Mouse (Mus musculus): ENCODE results near the gene Hist2h3c2. TPM values are rescaled to one million over a fixed set of nuclear protein-coding genes. Genes with fewer than 3 reads are reported as not detected.

Hist2h3c2 gene
- polyA plus RNA-seq, 1 experiment from 2014 or later = 6.6 TPM

DNA sequence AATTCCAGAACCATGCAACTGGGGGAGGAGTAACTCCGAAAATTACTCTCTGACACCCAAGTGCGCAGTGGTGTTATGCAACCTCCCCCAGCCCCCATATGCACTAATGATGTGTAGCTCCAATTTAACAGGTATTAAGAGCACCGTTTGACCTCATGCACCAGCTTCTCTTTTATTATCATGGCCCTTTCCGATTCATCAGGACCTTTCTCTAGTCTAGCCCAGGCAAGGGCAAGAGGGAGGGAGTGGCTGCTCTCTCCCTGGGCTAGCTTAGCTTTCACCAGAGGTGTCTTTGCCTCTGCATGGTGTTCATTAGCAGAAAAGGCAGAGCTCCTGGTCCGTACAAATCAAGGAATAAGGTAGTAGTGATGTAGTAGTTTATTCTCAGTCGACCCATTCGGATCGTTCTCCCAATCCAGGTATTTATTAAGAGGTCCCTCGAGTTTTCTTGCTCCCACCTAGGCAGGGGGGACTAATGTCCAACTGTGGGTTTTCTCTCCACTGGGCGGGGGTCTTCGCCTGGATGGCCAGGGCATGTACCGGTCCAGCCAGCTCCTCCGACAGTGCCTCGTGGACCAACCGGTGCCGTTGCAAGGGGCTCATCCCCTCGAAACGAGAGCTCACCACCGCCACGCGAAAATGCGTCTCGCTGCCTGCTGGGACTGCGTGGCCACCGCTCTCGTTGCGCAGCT, 42.3 kb downstream of the Hist2h3c2 start:
- Histone ChIP-seq H3K36me3 (replicated peaks) (peaks cover 8% of the 10 kb centered on the region), H3K27me3 (replicated peaks; ENCODE audit: low read depth, poor library complexity, severe bottlenecking) (peaks cover 13% of the 10 kb centered on the region; the same call in 1 of the 2 replicates), H3K9me3 (no peaks in the 10 kb centered on the region), H3K4me3 (peak overlapping the region; percentile 74), H3K27ac (replicated peaks) (peak overlapping the region; percentile 97), H3K4me1 (peaks cover 34% of the 10 kb centered on the region)
- 22% methylated on average over 27 of the region's 27 CpGs for WGBS
- no peak for DNase-seq (ENCODE audit: low spot score)

DNA sequence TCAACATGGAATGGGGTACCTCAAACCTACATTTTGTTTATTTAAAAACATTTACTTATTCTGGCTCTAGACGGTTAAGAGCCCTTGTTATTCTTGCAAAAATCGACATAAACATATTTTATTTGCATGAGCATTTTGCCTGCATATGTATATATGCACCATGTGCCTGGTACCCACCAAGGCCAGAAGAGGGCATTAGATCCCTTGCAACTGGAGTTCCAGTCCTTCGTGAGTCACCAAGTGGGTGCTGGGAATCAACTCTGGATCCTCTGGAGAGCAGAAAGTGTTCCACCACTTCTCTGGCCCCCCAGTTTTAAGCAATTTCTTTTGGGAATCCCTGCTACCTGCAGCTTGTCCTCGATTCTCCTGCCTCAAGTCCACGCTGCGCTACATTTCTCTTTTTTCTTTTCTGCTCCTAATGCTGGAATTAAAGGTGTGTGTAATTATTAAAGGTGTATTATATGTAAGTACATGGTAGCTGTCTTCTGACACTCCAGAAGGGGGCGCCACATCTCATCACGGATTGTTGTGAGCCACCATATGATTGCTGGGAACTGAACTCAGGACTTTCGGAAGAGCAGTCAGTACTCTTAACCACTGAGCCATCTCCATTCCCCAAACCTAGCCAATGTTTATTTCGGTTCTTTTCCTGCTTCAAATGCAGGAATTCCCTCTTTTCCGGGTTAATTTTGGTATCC, 43.2 kb downstream of the Hist2h3c2 start:
- 90% methylated on average over 11 of the region's 11 CpGs for WGBS
- no peaks in the 10 kb centered on the region for H3K9me3 ChIP-seq
- peaks cover 8% of the 10 kb centered on the region for H3K36me3 ChIP-seq (replicated peaks)
- DNase-seq (ENCODE audit: low spot score) = no peak
- peaks cover 34% of the 10 kb centered on the region for H3K4me1 ChIP-seq
- peaks cover 13% of the 10 kb centered on the region; the same call in 1 of the 2 replicates for H3K27me3 ChIP-seq (replicated peaks; ENCODE audit: low read depth, poor library complexity, severe bottlenecking)
- peak overlapping the region; percentile 74; the same call in 1 of the 2 replicates for H3K4me3 ChIP-seq
- H3K27ac ChIP-seq (replicated peaks) = 0 out of 2 replicates have a peak overlapping the region, but pooled peaks have one; percentile 97

DNA sequence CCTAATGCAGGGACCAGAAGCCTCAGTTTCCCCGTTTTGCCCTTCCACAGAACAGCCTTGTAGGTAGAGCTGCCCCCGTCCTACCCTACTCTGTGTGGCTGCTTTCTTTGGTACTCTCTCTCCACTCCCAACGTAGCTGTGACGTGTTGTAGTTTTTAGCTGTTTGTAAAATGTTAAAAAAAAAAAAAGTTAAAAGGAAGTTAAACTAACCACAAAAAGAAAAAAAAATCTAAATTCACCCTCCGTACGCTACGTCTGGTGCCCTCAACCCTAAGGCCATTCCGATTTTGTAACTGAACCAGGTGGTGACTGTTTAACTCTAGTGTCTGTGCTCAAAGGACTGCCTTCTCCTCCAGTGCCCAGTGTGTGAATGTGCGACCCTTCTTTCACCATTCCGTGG, 44.0 kb downstream of the Hist2h3c2 start:
- H3K4me1 ChIP-seq = peaks cover 34% of the 10 kb centered on the region
- no peak overlapping the region for H3K4me3 ChIP-seq
- peaks cover 13% of the 10 kb centered on the region; the same call in 1 of the 2 replicates for H3K27me3 ChIP-seq (replicated peaks; ENCODE audit: low read depth, poor library complexity, severe bottlenecking)
- WGBS = 88% methylated on average over 10 of the region's 10 CpGs
- DNase-seq (ENCODE audit: low spot score) = no peak
- H3K9me3 ChIP-seq = no peaks in the 10 kb centered on the region
- no peak overlapping the region for H3K27ac ChIP-seq (replicated peaks)
- H3K36me3 ChIP-seq (replicated peaks) = peaks cover 8% of the 10 kb centered on the region

DNA sequence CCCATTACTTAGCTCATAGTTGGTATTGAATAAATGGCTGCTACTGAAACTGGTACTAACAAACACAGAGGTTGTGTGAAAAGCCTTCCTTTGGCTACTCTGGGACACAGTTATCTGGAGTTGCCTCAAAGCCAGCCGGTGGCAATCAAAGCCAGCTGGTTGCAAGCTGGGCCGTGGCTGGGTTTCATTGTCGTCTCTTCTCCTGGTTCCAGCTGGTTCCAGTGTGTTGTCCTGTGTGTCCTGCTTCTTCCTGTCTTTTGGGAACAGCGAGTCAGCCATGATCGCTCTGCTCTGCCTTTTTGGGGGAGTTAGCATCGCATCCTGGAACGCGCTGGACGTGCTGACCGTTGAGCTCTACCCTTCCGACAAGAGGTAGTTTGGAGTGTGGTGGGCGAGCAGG, 46.0 kb downstream of the Hist2h3c2 start:
- H3K9me3 ChIP-seq = no peaks in the 10 kb centered on the region
- H3K27ac ChIP-seq (replicated peaks) = no peak overlapping the region
- 53% methylated on average over 12 of the region's 12 CpGs for WGBS
- H3K4me3 ChIP-seq = peak overlapping the region; percentile 11; the same call in 1 of the 2 replicates
- peak; percentile 44 for DNase-seq (ENCODE audit: low spot score)
- peaks cover 27% of the 10 kb centered on the region for H3K4me1 ChIP-seq
- peaks cover 6% of the 10 kb centered on the region; the same call in 1 of the 2 replicates for H3K27me3 ChIP-seq (replicated peaks; ENCODE audit: low read depth, poor library complexity, severe bottlenecking)
- H3K36me3 ChIP-seq (replicated peaks) = peaks cover 8% of the 10 kb centered on the region

Small RNA genes within 50 kb of the gene (microRNA-seq; reads per million reads assigned to microRNA genes)
- 1.2 reads per million for gene Gm44492
- gene Gm47311 = not detected
- not detected for gene Gm47313

Other genes starting within 250 kb of the Hist2h3c2 start
- gene Plekho1, start 243.1 kb downstream of the Hist2h3c2 start, polyA plus RNA-seq (2016; fragmentation: Nextera tagmentation; extraction: Ambion mirVana) = 73.2 and 78.5 TPM in 2 replicates
- 22.4 and 26.5 TPM in 2 replicates for gene Vps45, start 180.7 kb downstream of the Hist2h3c2 start, polyA plus RNA-seq (2016; fragmentation: Nextera tagmentation; extraction: Ambion mirVana)
- 20.8 and 21.7 TPM in 2 replicates for gene Otud7b, start 134.6 kb downstream of the Hist2h3c2 start, polyA plus RNA-seq (2016; fragmentation: Nextera tagmentation; extraction: Ambion mirVana)
- gene Mtmr11, start 77.1 kb downstream of the Hist2h3c2 start, polyA plus RNA-seq (2016; fragmentation: Nextera tagmentation; extraction: Ambion mirVana) = 8.0 and 12.5 TPM in 2 replicates
- gene Sf3b4, start 66.8 kb downstream of the Hist2h3c2 start, polyA plus RNA-seq (2016; fragmentation: Nextera tagmentation; extraction: Ambion mirVana) = 299 and 302 TPM in 2 replicates
- 3.0 and 3.9 TPM in 2 replicates for gene Sv2a, start 58.0 kb downstream of the Hist2h3c2 start, polyA plus RNA-seq (2016; fragmentation: Nextera tagmentation; extraction: Ambion mirVana)
- 76.4 and 80.4 TPM in 2 replicates for gene Bola1, start 19.4 kb downstream of the Hist2h3c2 start, polyA plus RNA-seq (2016; fragmentation: Nextera tagmentation; extraction: Ambion mirVana)
- 0.92 and 1.4 TPM in 2 replicates for gene Hist2h2ab, start 19.3 kb downstream of the Hist2h3c2 start, polyA plus RNA-seq (2016; fragmentation: Nextera tagmentation; extraction: Ambion mirVana)
- gene Hist2h2ac, start 18.2 kb downstream of the Hist2h3c2 start, polyA plus RNA-seq (2016; fragmentation: Nextera tagmentation; extraction: Ambion mirVana) = 11.7 and 12.5 TPM in 2 replicates
- gene Hist2h2be, start 18.0 kb downstream of the Hist2h3c2 start, polyA plus RNA-seq (2016; fragmentation: Nextera tagmentation; extraction: Ambion mirVana) = 6.4 and 7.8 TPM in 2 replicates
- 26.6 and 32.1 TPM in 2 replicates for gene Hist2h2aa2, start 1.1 kb upstream of the Hist2h3c2 start, polyA plus RNA-seq (2016; fragmentation: Nextera tagmentation; extraction: Ambion mirVana)
- gene Hist2h2aa1, start 6.4 kb upstream of the Hist2h3c2 start, polyA plus RNA-seq (2016; fragmentation: Nextera tagmentation; extraction: Ambion mirVana) = 4.8 and 8.6 TPM in 2 replicates
- 0.52 and 0.81 TPM in 2 replicates for gene Hist2h3c1, start 7.6 kb upstream of the Hist2h3c2 start, polyA plus RNA-seq (2016; fragmentation: Nextera tagmentation; extraction: Ambion mirVana)
- 12.8 TPM in 2 replicates for gene Hist2h4, start 24.2 kb upstream of the Hist2h3c2 start, polyA plus RNA-seq (2016; fragmentation: Nextera tagmentation; extraction: Ambion mirVana)
- gene Hist2h3b, start 29.5 kb upstream of the Hist2h3c2 start, polyA plus RNA-seq (2016; fragmentation: Nextera tagmentation; extraction: Ambion mirVana) = 44.4 and 48.2 TPM in 2 replicates
- 5.8 and 11.3 TPM in 2 replicates for gene Hist2h2bb, start 30.6 kb upstream of the Hist2h3c2 start, polyA plus RNA-seq (2016; fragmentation: Nextera tagmentation; extraction: Ambion mirVana)
- 1.0 and 1.3 TPM in 2 replicates for gene Fcgr1, start 54.8 kb upstream of the Hist2h3c2 start, polyA plus RNA-seq (2016; fragmentation: Nextera tagmentation; extraction: Ambion mirVana)
- gene BC107364, start 213.2 kb upstream of the Hist2h3c2 start, polyA plus RNA-seq (2016; fragmentation: Nextera tagmentation; extraction: Ambion mirVana) = not detected in 2 replicates

Measured in embryonic facial prominence, embryonic 10.5 days (tissue).